In the genomic region with DNA sequence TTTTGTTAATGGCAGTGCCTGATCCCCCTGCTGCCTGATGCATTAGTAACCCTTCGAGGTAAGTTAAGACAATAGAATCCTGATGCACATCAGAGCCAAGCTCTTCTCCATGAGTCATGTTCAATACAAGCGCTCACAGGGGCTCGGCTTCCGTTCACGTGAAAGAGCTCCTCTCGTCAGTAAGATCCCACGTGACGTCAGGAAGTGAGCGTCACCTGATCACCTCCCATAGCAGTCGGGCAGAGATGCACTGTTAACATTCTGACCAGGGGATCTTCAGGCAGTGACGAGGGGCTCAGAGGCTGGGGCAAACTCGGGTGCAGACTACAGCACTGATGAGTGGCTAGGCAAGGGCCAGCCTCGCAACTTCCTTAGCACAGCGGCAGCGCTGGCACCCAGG, we compare ENCODE assay signal across 18 mouse cellular contexts.
DNase-seq lines count a peak whose midpoint lies in the region; ATAC-seq and TF ChIP-seq lines count a peak whose summit lies in the region.
"Had no signal": no experiment of that assay in that cellular context is flagged by ENCODE, and none has a peak within 500 bp of the region (broad histone marks: within the 10 kb centered on the region; RNA-seq: fewer than 3 reads in every experiment).

No protein-coding gene starts in this region.

- 63% methylated on average over 15 of the region's 15 CpGs for WGBS in heart, embryonic 12.5 days
- 69% methylated on average over 15 of the region's 15 CpGs for WGBS in heart, embryonic 16.5 days
- 79% methylated on average over 15 of the region's 15 CpGs for WGBS in liver, embryonic 14.5 days (ENCODE audit: insufficient replicate concordance)

- ATAC-seq in heart, embryonic 12.5 days (ENCODE audit: insufficient number of reproducible peaks, low FRiP score) = peak; percentile 79
- no peak for ATAC-seq in heart, embryonic 16.5 days (replicated peaks; ENCODE audit: extremely low read depth, insufficient read depth, low FRiP score)
- no peak for ATAC-seq in liver, embryonic 14.5 days (ENCODE audit: insufficient read depth)
- no peak for ATAC-seq in CD4-positive, CD25-positive, alpha-beta regulatory T cell, adult 4 months

- no peak overlapping the region for H3K4me3 ChIP-seq in heart, embryonic 12.5 days
- no peak overlapping the region for H3K4me3 ChIP-seq in heart, embryonic 16.5 days (ENCODE audit: low read length)
- no peak overlapping the region for H3K4me3 ChIP-seq in liver, embryonic 14.5 days (ENCODE audit: insufficient read depth in 1 of 2, low read depth in 2 of 2, low read length in 2 of 2)
- H3K4me3 ChIP-seq: forebrain, embryonic 12.5 days; gastrocnemius, adult 2 months; limb, embryonic 15.5 days; stomach, embryonic 15.5 days had no signal

- peaks cover 39% of the 10 kb centered on the region for H3K36me3 ChIP-seq in heart, embryonic 12.5 days
- H3K36me3 ChIP-seq in heart, embryonic 16.5 days (ENCODE audit: control insufficient read depth, insufficient read depth) = peaks cover 32% of the 10 kb centered on the region
- peaks cover 43% of the 10 kb centered on the region for H3K36me3 ChIP-seq in liver, embryonic 14.5 days (replicated peaks; ENCODE audit: control insufficient read depth, insufficient read depth, low read depth)

- DNase-seq in heart, adult 9 months (ENCODE audit: low spot score in 2 of 2) = no peak
- peak; percentile 81 for DNase-seq in R1 (ENCODE audit: low read depth, low spot score)
- DNase-seq in liver, embryonic 14.5 days (ENCODE audit: low read depth in 3 of 3, low spot score in 3 of 3) = no peak
- no peak for DNase-seq in embryo, embryonic 9.5 days (ENCODE audit: extremely low spot score)
- no peak for DNase-seq in left cerebral cortex, adult 18-20 months (ENCODE audit: low spot score in 2 of 2)
- DNase-seq: cerebellum, adult 9-10 months; gastrocnemius, adult 2 months; kidney, postnatal 14 days; lung, postnatal 4 days; right cerebral cortex, postnatal 4 days; thymus, postnatal 4 days had no signal

- TF ChIP-seq CTCF in liver, embryonic 14.5 days (IDR thresholded peaks at IDR 0.05; ENCODE audit: low read depth) = no peak

- TF ChIP-seq EP300 in liver, embryonic 14.5 days (IDR thresholded peaks at IDR 0.05; ENCODE audit: low read depth) = no peak

- H3K27ac ChIP-seq in heart, embryonic 12.5 days (ENCODE audit: poor library complexity, severe bottlenecking) = peak overlapping the region; percentile 45
- no peak overlapping the region; the same call in 1 of the 2 replicates for H3K27ac ChIP-seq in heart, embryonic 16.5 days (ENCODE audit: low read length)
- peak overlapping the region; percentile 82 for H3K27ac ChIP-seq in liver, embryonic 14.5 days
- H3K27ac ChIP-seq: forebrain, embryonic 12.5 days; gastrocnemius, adult 2 months; hindbrain, postnatal 0 days; limb, embryonic 15.5 days; stomach, embryonic 15.5 days had no signal

- H3K9me3 ChIP-seq in heart, embryonic 12.5 days (replicated peaks) = no peaks in the 10 kb centered on the region
- no peaks in the 10 kb centered on the region for H3K9me3 ChIP-seq in heart, embryonic 16.5 days (replicated peaks; ENCODE audit: control insufficient read depth, low read length)
- no peaks in the 10 kb centered on the region for H3K9me3 ChIP-seq in liver, embryonic 14.5 days (ENCODE audit: control insufficient read depth, low read length)
- H3K9me3 ChIP-seq: forebrain, embryonic 12.5 days; limb, embryonic 15.5 days; stomach, embryonic 15.5 days had no signal

- H3K27me3 ChIP-seq in heart, embryonic 12.5 days (replicated peaks) = no peaks in the 10 kb centered on the region
- H3K27me3 ChIP-seq in heart, embryonic 16.5 days (ENCODE audit: control insufficient read depth, insufficient read depth, low read length) = no peaks in the 10 kb centered on the region
- H3K27me3 ChIP-seq in liver, embryonic 14.5 days (ENCODE audit: control insufficient read depth, insufficient read depth, low read length) = no peaks in the 10 kb centered on the region
- H3K27me3 ChIP-seq: forebrain, embryonic 12.5 days; limb, embryonic 15.5 days; stomach, embryonic 15.5 days had no signal

- H3K4me2 ChIP-seq in heart, embryonic 12.5 days = peak overlapping the region; percentile 33; the same call in 1 of the 2 replicates
- H3K4me2 ChIP-seq in heart, embryonic 16.5 days (ENCODE audit: low read depth, low read length) = 0 out of 2 replicates have a peak overlapping the region, but pooled peaks have one; percentile 32
- H3K4me2 ChIP-seq in liver, embryonic 14.5 days (ENCODE audit: low read depth) = peak overlapping the region; percentile 58
- H3K4me2 ChIP-seq: forebrain, embryonic 12.5 days; limb, embryonic 15.5 days; stomach, embryonic 15.5 days had no signal

- H3K4me1 ChIP-seq in heart, embryonic 12.5 days (replicated peaks) = peaks cover 37% of the 10 kb centered on the region
- peaks cover 31% of the 10 kb centered on the region for H3K4me1 ChIP-seq in heart, embryonic 16.5 days (ENCODE audit: control insufficient read depth, insufficient read depth, low read length)
- H3K4me1 ChIP-seq in liver, embryonic 14.5 days (replicated peaks; ENCODE audit: control insufficient read depth in 2 of 2, insufficient read depth in 2 of 2, low read length in 1 of 2) = peaks cover 15 to 19% of the 10 kb centered on the region in 2 experiments
- H3K4me1 ChIP-seq: stomach, embryonic 15.5 days had no signal

- no peak overlapping the region for H3K9ac ChIP-seq in heart, embryonic 12.5 days
- no peak overlapping the region for H3K9ac ChIP-seq in heart, embryonic 16.5 days (ENCODE audit: low read length)
- no peak overlapping the region for H3K9ac ChIP-seq in liver, embryonic 14.5 days (replicated peaks)
- H3K9ac ChIP-seq: forebrain, embryonic 12.5 days; limb, embryonic 15.5 days; stomach, embryonic 15.5 days had no signal
